Mouse (Mus musculus) cerebellum, adult 8-10 months (tissue): ENCODE measurements around the gene Wdr93.
A peak's percentile ranks its signal among the peaks of the same experiment; 100 is the strongest.

Experiments used
- DNase-seq: peaks from one replicate; pipeline ENCODE4 v3.0.0; 2022

Wdr93 gene

GRCm38 (mm10) chr7:79808561-79808960 is 65.6 kb downstream of the Wdr93 start:
- DNase-seq = no peak

GRCm38 (mm10) chr7:79810611-79811506 is 67.9 kb downstream of the Wdr93 start, which contains the start of gene Mesp2:
Mesp2 (plus strand) TSS chr7:79810727.
- DNase-seq = peak; percentile 11

DNA sequence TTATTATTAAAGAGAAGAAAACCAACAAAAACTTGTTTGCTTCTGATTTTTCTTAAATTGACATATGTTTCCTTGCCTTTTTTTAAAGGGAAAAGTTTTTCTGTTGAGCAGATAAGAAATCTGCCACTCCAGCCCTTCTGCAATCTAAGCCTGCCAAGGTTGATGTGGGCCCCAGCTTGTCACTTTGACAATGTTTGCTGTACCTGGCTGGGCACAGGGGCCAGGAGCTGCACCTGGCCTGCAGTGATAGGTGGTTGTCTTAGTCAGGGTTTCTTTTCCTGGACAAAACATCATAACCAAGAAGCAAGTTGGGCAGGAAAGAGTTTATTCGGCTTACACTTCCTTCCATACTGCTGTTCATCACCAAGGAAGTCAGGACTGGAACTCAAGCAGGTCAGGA is 70.4 kb downstream of the Wdr93 start:
- no peak for DNase-seq

GRCm38 (mm10) chr7:79818321-79818720 is 75.4 kb downstream of the Wdr93 start:
- DNase-seq = no peak

- DNase-seq = no peak
Observed at GRCm38 (mm10) chr7:79819515-79819914, 76.6 kb downstream of the Wdr93 start.

DNA sequence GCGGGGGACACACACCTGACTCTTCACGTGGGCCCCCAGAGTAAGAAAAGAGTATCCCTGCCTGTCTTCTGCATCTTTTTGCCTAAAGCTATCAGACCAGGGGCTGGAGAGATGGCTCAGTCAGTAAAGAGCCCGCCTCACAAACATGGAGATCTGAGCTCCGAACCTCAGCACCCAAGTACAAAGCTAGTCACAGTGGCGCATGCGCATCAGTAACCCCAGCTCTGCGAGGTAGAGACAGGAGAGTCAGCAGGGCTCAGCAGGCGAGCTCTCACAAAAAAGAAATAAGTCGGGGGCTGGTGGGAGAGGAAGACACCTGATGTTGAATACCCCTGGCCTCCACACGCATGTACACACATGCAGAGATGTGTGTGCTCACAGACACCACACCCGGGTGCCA is 77.0 kb downstream of the Wdr93 start:
- DNase-seq = no peak

DNA sequence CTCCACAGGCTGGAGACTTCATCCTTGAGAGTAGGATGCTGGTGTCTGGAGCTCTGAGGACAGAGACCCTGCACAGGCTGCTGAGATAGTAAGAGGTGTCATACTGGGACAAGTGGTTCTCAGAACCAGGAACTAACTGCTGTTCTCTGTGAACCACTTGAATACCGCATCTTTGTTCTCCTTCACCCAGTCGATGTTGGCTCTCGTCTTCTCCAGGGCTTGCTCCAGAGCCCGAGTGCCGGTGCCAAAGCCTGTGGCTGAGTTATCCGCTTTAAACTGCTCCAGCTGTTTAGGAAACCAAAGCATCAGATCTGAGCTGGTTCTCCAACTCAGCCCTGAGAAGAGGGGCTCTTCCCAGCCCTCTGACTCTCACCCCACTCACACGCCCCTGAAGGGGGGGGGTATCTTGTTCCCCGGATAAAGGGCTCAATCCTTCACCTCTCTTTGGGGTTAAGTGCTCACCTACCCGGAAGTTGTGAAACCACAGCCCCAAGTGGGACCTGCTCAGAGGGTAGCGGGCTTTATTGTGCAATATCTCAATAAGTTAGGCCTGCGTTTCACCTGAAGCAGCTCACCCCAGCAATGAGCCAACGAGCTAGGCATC is 79.2 kb downstream of the Wdr93 start:
- DNase-seq = no peak

DNA sequence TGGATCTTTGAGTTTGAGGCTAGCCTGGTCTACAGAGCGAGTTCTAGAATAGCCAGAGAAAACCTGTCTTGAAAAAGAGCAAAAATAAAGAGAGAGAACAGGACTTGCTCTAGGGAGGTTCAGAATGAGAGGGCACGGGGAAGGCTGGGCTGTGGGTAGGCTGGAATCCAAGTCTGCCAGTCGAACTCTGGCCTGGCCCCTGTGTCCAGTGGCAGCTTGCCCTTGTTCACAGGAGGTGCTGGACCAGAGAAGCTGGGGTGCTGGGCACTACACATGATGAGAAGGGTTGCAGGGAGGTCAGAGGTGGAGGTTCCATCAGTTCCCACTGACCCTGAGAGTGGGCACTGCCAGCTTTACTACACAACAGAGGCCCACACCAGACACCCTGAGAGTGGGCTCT is 85.4 kb downstream of the Wdr93 start:
- no peak for DNase-seq

- DNase-seq = no peak
Observed at GRCm38 (mm10) chr7:79831145-79831544, 88.2 kb downstream of the Wdr93 start.

- DNase-seq = no peak
Observed at GRCm38 (mm10) chr7:79831585-79831984, 88.6 kb downstream of the Wdr93 start.

- no peak for DNase-seq
Observed at GRCm38 (mm10) chr7:79832980-79833379, 90.0 kb downstream of the Wdr93 start.

DNA sequence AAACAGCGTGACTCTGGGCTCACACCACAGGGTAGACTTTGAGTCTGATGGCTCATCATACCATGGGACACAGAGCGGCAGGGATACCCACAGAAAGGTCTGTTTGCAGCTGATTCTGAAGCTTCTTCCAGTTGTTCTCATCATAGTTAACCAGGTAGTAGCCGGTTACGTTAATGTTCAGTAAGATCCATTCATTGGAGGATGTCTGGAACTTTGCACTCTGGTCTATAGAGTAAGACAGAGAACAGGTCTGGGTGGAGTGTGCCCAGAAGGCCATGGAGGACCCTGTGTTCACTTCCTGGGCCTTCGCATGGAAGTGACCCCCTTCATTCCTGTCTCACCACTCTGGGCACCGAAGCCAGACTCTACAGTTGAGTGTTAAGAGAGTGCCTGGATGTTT is 92.2 kb downstream of the Wdr93 start:
- DNase-seq = no peak
